Mouse (Mus musculus): ENCODE measurements at regions not wholly inside any gene's neighbourhood (a gene's known extent, or its start where the extent isn't known, plus 50 kb on each side); places are given as distances from the start of the nearest gene placed in this dataset.

GRCm38 (mm10) chr1:189085245-189085644 is 77.6 kb upstream of the Kctd3 start:
- no peak for DNase-seq (ENCODE audit: low spot score in 2 of 2)

DNA sequence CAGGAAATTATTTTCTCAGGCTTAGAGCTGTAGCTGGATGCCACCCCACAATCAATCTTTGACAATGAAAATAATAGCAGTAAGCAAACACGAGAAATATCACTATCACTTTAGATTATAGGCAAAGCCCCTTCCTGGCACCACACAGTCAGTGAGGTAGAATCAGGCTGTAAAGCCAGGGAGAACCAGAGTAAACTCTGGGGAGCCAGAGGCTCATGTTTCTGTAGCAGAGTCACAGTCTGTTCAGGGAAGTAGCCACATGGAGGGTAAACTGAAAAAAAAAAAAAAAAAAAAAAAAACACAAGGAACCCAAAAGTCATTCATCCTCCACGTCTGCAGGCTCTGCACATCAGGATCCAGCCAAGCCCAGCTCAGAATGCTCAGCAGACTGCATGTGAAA is 73.6 kb upstream of the Kctd3 start:
- DNase-seq (ENCODE audit: low spot score in 2 of 2) = no peak

DNA sequence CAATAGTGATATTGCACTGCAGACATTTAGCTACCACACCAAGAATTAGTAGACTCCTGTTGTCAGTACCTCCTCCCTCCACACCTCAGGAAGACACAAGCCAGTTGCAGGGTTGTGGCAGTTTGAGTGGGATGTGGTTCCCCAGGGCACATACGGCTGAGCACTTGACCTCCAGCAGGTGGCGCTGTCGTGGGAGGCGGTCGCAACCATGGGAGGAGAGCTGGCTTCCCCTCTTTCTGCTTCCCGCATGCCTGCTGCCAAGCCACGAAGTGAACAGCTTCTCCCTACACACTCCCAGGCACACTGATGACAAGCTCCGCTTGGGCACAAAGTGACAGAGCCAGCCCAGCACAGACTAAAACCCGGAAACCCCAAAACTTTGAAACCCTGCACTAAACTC is 73.2 kb upstream of the Kctd3 start:
- DNase-seq (ENCODE audit: low spot score in 2 of 2) = peak in 1 of 2 experiments; percentile 8

- no peak for DNase-seq (ENCODE audit: low spot score in 2 of 2)
Measured at GRCm38 (mm10) chr1:189079451-189080410, 72.1 kb upstream of the Kctd3 start.

GRCm38 (mm10) chr1:189077861-189078260 is 70.2 kb upstream of the Kctd3 start:
- DNase-seq (ENCODE audit: low spot score in 2 of 2) = no peak

DNA sequence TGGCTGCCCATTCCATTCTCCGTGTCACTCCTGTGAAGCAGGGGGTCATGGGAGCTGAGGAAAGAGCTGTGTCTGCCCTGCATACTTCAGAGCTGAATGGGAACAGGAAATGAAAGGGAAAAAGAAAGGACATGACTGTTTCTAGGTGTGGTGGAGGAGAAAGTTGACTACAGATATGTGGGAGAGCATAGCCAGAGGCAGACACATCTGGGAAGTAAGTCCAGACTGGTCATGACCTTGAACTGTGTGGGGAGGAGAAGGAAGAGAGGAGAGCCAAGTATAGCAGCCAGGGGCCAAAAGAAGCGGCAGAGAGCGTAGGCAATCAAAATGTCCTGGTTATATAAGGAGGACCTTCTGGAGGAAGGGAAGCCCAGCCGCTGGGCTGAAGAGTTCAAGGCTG is 68.6 kb upstream of the Kctd3 start:
- DNase-seq (ENCODE audit: low spot score in 2 of 2) = no peak

- DNase-seq (ENCODE audit: low spot score in 2 of 2) = no peak
Measured at GRCm38 (mm10) chr1:189075671-189076070, 68.0 kb upstream of the Kctd3 start.

GRCm38 (mm10) chr1:189072516-189072915 is 64.9 kb upstream of the Kctd3 start:
- DNase-seq (ENCODE audit: low spot score in 2 of 2) = no peak

- DNase-seq (ENCODE audit: low spot score in 2 of 2) = no peak
Measured at GRCm38 (mm10) chr1:189068204-189068603, 60.6 kb upstream of the Kctd3 start.

GRCm38 (mm10) chr1:189067204-189067960 is 59.7 kb upstream of the Kctd3 start:
- DNase-seq (ENCODE audit: low spot score in 2 of 2) = no peak

- no peak for DNase-seq (ENCODE audit: low spot score in 2 of 2)
Measured at GRCm38 (mm10) chr1:189066446-189067151, 59.0 kb upstream of the Kctd3 start.

- no peak for DNase-seq (ENCODE audit: low spot score in 2 of 2)
Measured at GRCm38 (mm10) chr1:189065152-189065910, 57.7 kb upstream of the Kctd3 start.

GRCm38 (mm10) chr1:189064629-189065028 is 57.0 kb upstream of the Kctd3 start:
- no peak for DNase-seq (ENCODE audit: low spot score in 2 of 2)

DNA sequence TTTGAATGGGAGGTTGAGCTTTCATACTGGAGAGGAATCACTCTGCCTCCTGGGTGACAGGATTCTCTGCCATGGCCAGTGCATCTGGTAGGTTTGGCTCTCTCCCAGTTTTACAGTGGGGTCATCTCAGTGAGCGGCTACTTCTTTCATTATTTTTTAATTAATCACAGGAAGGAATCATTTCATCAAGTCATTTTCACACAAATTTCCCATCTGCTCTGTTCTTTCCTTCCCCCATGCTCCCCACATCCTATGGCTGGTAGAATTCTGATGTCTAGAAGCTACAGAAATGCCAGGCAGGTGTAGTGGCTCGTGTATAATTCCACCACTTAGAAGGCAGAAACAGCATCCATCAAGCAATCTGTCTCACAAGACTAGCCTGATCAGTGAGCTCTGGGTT is 56.1 kb upstream of the Kctd3 start:
- DNase-seq (ENCODE audit: low spot score in 2 of 2) = no peak

- no peak for DNase-seq (ENCODE audit: low spot score in 2 of 2)
Measured at GRCm38 (mm10) chr1:189063209-189063608, 55.6 kb upstream of the Kctd3 start.

All from right cerebral cortex, postnatal 36 days (tissue).